Mouse (Mus musculus) midbrain, embryonic 12.5 days (tissue): ENCODE results near the gene Lama2. TPM values are rescaled to one million over a fixed set of nuclear protein-coding genes. Genes with fewer than 3 reads are reported as not detected.
"Not testable (repeated sequence)": the region's sequence is repeated elsewhere in the genome, so short reads cannot be mapped to it uniquely, and the experiment has no call there.

ENCODE experiments used
- ATAC-seq: fragments of 200-750 bp; cut with Nextera tagmentation; 2 replicates; pipeline ENCODE4 v1.8.0; 2017; ENCODE audit warnings: low read depth, moderate TSS enrichment, moderate library complexity; ENCODE audit not compliant: low FRiP score
- H3K27ac ChIP-seq: fragments of 300-500 bp; sonication (generic); replicated peaks from 2 replicates; pipeline ENCODE4 v1.5.1; 2016; ENCODE audit warnings: mild to moderate bottlenecking
- H3K27me3 ChIP-seq: fragments of 300-500 bp; sonication (generic); 2 replicates; pipeline ENCODE4 v1.6.1; 2016; ENCODE audit warnings: mild to moderate bottlenecking
- H3K36me3 ChIP-seq: fragments of 300-500 bp; sonication (generic); 2 replicates; pipeline ENCODE4 v1.6.1; 2016
- H3K4me1 ChIP-seq: fragments of 300-500 bp; sonication (generic); 2 replicates; pipeline ENCODE4 v1.6.1; 2016
- H3K4me2 ChIP-seq: fragments of 300-500 bp; sonication (generic); replicated peaks from 2 replicates; pipeline ENCODE4 v1.6.1; 2016; ENCODE audit warnings: mild to moderate bottlenecking, moderate library complexity
- H3K4me3 ChIP-seq: fragments of 300-500 bp; sonication (generic); 2 replicates; pipeline ENCODE4 v1.5.1; 2016; ENCODE audit warnings: mild to moderate bottlenecking
- H3K9ac ChIP-seq: fragments of 300-500 bp; sonication (generic); replicated peaks from 2 replicates; pipeline ENCODE4 v1.6.1; 2016; ENCODE audit warnings: mild to moderate bottlenecking, moderate library complexity
- H3K9me3 ChIP-seq: fragments of 300-500 bp; sonication (generic); 2 replicates; pipeline ENCODE4 v1.6.1; 2016; ENCODE audit warnings: mild to moderate bottlenecking
- WGBS: fragments of 180-500 bp; shearing (Covaris S2); methylation state at CpG from one replicate; pipeline ENCODE4 v1.1.7; 2016; 5-methylcytosine and 5-hydroxymethylcytosine counted together
- polyA plus RNA-seq: library from polyadenylated mRNA; unstranded; fragments of >200 nt; fragmentation: Nextera tagmentation; extraction: Ambion mirVana; gene quantifications from 2 replicates; pipeline ENCODE4 v1.2.1, GENCODE M21; 2016

The Lama2 gene
- polyA plus RNA-seq, 1 experiment from 2014 or later = 11.4 TPM

DNA sequence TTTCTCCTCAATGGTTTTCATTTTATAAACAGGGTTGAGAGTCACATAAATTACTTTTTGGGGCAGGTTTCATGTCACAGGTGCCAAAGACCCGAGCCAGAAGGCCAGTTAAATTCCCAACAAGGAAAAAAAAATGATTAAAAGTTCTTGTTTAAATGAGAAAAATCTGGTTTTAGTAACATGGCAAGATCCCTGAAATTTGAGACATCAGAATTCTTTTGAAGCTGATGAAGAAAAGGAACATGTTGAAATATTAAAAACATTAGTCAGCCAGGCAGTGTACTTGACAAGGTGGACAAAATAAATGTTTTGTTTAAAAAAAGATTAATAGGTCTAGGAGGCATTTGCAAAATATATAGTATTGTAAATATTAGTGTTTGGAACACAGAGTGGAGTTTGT lies 634.1 kb downstream of the Lama2 start:
- WGBS = 60% methylated on average over 1 of the region's 1 CpGs
- H3K9ac ChIP-seq = no peak overlapping the region

DNA sequence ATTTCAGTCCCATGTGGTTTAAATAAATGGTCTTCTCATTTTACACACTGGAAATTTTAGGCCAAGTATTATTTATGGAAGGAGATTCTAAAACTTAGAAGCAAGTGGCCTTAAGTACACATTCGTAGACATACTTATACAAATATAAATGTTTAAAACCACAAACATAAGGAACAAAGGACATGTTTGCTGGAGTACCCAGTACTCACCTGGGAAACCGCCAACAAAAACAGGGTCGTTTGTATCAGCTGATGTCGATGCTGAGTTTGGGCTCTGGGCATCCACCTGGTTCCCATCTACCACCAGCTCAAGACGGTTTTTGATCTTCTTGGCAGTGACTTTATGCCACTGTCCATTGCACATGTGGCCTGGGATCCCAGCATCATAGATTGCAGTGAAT lies 635.5 kb downstream of the Lama2 start:
- H3K9ac ChIP-seq, H3K36me3 ChIP-seq, H3K27me3 ChIP-seq, H3K4me1 ChIP-seq, H3K4me3 ChIP-seq, ATAC-seq, H3K4me2 ChIP-seq, H3K27ac ChIP-seq, H3K9me3 ChIP-seq: not testable (repeated sequence)
- 90% methylated on average over 5 of the region's 5 CpGs for WGBS

More for the DNA sequence above, 634.1 kb downstream of the Lama2 start:
- no peaks in the 10 kb centered on the region for H3K36me3 ChIP-seq
- no peak overlapping the region for H3K4me2 ChIP-seq
- H3K27me3 ChIP-seq = no peaks in the 10 kb centered on the region
- no peak for ATAC-seq
- no peaks in the 10 kb centered on the region for H3K9me3 ChIP-seq
- no peak overlapping the region for H3K27ac ChIP-seq
- no peak overlapping the region for H3K4me3 ChIP-seq
- no peaks in the 10 kb centered on the region for H3K4me1 ChIP-seq

DNA sequence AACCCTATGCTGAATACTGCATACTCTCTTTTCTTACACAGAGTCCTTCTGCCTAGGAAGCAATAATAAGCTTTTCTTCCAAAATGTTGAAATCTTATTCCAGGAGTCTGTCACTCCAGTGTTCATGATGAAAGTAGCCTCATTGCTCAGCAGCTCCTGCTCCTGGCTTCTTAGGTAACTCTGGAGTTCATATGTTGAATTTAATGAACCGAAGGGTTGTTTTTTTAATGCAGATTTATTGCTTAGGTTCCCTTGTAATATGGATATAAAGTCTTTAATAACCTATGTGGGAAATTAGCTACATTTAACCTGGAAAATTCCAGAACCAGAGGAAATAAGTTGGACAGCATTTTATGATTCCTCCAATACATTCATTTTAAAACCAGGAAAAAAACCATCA lies 636.0 kb downstream of the Lama2 start:
- Histone ChIP-seq H3K4me2 (no peak overlapping the region), H3K4me3 (no peak overlapping the region), H3K27ac (no peak overlapping the region), H3K4me1 (no peaks in the 10 kb centered on the region), H3K9me3 (no peaks in the 10 kb centered on the region), H3K9ac (no peak overlapping the region), H3K27me3 (no peaks in the 10 kb centered on the region), H3K36me3 (no peaks in the 10 kb centered on the region)
- ATAC-seq = no peak
- 91% methylated on average over 1 of the region's 1 CpGs for WGBS

DNA sequence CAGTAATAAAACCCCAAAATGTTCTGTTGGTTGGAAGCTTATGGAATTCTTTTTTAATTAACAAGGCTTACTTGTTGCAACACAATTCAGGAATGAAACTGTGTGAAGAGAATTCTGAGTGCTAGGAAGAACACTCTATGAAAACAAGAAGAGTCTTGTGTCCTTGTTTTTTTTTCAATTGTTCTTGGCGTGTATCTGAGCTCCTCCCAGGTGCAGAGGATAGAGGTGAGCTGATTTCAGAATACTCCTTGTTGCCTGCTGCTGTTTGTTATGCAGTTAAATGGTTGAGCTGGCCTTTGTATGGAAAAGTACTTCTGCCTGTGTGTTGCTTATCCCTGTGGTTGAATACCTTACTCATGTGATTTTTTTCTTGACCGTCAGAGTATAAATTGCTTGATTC lies 636.9 kb downstream of the Lama2 start:
- Histone ChIP-seq H3K4me2 (no peak overlapping the region), H3K9ac (no peak overlapping the region), H3K4me3 (no peak overlapping the region), H3K27ac (no peak overlapping the region), H3K4me1 (no peaks in the 10 kb centered on the region), H3K27me3 (no peaks in the 10 kb centered on the region), H3K36me3 (no peaks in the 10 kb centered on the region), H3K9me3 (no peaks in the 10 kb centered on the region)
- no peak for ATAC-seq
- 85% methylated on average over 2 of the region's 2 CpGs for WGBS

DNA sequence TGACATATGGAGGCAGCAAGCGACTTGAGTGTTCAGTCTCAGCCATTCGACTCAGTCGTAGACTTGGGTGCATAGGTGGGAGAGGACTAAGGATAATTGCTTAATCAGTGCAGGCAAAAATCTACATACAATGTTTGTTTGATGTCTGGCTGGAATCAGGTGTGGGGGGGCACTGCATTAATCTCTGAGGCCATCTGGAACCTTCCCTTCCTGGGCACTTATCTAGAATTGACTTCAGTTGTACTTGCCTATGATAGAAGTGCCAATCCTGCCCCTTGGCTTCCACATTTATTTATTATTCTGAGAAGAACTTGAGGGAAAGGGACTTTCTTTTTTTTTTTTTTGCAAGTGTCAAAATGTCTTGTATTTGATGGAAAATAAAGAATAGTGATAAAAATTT lies 644.2 kb downstream of the Lama2 start:
- ATAC-seq = no peak
- H3K27ac ChIP-seq = no peak overlapping the region
- H3K36me3 ChIP-seq = no peaks in the 10 kb centered on the region
- H3K27me3 ChIP-seq = no peaks in the 10 kb centered on the region
- H3K4me1 ChIP-seq = no peaks in the 10 kb centered on the region
- H3K4me3 ChIP-seq = no peak overlapping the region
- H3K9ac ChIP-seq = no peak overlapping the region
- no peak overlapping the region for H3K4me2 ChIP-seq
- WGBS = 95% methylated on average over 3 of the region's 3 CpGs
- H3K9me3 ChIP-seq = no peaks in the 10 kb centered on the region

DNA sequence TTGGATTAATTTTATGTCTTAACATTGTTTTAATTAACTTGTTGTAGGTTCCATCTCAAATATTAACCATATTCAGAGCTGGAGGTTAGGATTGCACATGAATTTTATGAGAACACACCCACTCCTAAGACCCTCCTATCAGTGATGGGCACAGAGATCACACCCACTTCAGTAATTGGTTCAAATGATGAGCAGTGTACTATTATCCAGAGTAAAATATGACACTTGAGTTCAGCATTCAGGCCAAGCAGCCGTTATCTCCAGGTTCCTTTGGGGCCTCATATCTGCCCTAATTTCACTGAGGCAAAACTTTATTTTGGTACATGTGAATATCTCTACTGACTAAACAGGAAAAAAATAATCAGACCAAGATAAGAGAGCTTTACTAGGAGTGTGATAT lies 645.3 kb downstream of the Lama2 start:
- no peaks in the 10 kb centered on the region for H3K4me1 ChIP-seq
- no peaks in the 10 kb centered on the region for H3K36me3 ChIP-seq
- WGBS = 100% methylated on average over 1 of the region's 1 CpGs
- no peaks in the 10 kb centered on the region for H3K27me3 ChIP-seq
- no peak overlapping the region for H3K27ac ChIP-seq
- no peak overlapping the region for H3K9ac ChIP-seq
- no peak overlapping the region for H3K4me3 ChIP-seq
- no peak for ATAC-seq
- H3K9me3 ChIP-seq = no peaks in the 10 kb centered on the region
- no peak overlapping the region for H3K4me2 ChIP-seq

DNA sequence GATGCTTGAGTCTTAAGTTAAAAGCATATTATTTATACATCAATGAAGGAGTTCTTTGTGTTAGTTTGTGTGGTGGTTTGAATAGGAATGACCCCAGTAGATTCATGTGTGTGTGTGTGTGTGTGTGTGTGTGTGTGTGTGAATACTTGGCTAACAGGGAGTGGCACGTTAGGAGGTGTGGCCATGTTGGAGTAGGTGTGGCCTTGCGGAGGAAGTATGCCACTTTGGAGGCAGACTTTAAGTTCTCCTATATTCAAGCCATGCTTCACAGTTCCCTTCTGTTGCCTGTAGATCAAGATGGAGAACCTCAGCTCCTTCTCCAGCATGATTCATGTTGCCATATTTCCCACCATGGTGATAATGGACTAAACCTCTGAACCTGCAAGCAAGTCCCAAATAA lies 646.0 kb downstream of the Lama2 start:
- no peak overlapping the region for H3K4me2 ChIP-seq
- WGBS = 73% methylated on average over 2 of the region's 2 CpGs
- H3K36me3 ChIP-seq = no peaks in the 10 kb centered on the region
- no peaks in the 10 kb centered on the region for H3K27me3 ChIP-seq
- no peak overlapping the region for H3K9ac ChIP-seq
- H3K9me3 ChIP-seq = no peaks in the 10 kb centered on the region
- ATAC-seq = no peak
- no peak overlapping the region for H3K27ac ChIP-seq
- no peak overlapping the region for H3K4me3 ChIP-seq
- H3K4me1 ChIP-seq = no peaks in the 10 kb centered on the region

DNA sequence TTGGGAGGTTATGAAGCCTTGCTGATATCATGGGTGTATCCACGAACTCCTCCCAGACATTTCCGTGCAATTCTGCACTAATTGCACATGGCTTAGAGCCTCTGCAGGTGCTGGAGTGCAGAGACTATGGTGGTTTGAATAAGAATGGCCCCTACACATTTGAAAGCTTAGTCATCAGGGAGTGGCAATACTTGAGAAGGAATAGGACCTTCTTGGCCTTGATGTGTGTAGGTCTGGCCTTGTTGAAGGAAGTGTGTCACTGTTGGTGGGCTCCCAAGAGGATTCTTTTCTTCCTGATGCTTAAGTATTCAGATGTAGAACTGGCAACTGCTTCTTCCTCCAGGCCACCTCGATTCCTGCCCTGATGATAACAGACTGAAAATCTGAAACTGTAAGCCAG lies 661.0 kb downstream of the Lama2 start:
- no peaks in the 10 kb centered on the region for H3K9me3 ChIP-seq
- H3K4me3 ChIP-seq = no peak overlapping the region
- no peak overlapping the region for H3K9ac ChIP-seq
- ATAC-seq = no peak
- WGBS = 79% methylated on average over 3 of the region's 3 CpGs
- H3K4me2 ChIP-seq = no peak overlapping the region
- H3K4me1 ChIP-seq = no peaks in the 10 kb centered on the region
- no peak overlapping the region for H3K27ac ChIP-seq
- H3K27me3 ChIP-seq = no peaks in the 10 kb centered on the region
- H3K36me3 ChIP-seq = no peaks in the 10 kb centered on the region

DNA sequence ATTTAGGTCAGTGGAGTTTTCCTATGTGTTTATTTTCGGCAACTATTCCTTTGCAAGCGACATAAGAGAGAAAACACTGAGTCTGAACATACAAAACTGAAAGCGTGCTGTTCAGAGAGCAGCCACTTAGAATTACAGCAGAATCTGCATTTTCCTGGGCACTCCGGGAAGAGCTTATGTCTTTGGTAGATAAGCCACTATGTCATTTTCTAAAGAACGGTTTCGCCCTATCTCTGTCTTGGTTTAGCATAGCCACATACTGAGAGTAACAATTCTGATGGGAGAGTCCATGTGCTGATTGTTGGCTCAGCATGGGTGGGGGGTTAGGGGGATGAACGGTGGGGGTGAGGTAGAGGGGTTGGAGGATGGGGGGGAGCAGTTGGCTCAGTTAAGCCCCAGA lies 669.1 kb downstream of the Lama2 start:
- Histone ChIP-seq H3K9ac (no peak overlapping the region), H3K4me3 (no peak overlapping the region), H3K4me1 (no peaks in the 10 kb centered on the region), H3K27me3 (no peaks in the 10 kb centered on the region), H3K4me2 (no peak overlapping the region), H3K36me3 (no peaks in the 10 kb centered on the region), H3K9me3 (no peaks in the 10 kb centered on the region), H3K27ac (no peak overlapping the region)
- ATAC-seq = no peak
- WGBS = 84% methylated on average over 7 of the region's 7 CpGs

DNA sequence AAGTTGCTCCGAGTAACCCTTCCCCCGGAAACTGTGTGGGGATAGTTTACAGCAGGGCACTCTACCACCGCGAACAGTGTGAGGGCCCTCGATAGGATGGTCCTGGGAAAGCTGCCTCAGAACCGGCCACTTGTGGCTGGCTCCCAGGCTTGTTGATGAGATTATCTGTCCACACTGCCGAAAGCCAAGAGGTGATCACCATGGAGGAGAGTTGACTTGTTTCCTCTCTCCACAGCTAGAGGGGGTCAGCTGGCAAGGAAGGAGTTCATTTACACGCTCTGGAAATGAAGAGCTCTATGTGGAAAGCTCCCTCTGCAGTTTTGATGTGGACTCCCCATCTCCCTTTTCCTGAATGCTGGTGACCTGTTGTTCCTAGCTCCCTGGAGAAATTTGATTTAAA lies 669.9 kb downstream of the Lama2 start:
- no peak for ATAC-seq
- no peaks in the 10 kb centered on the region for H3K4me1 ChIP-seq
- WGBS = 74% methylated on average over 8 of the region's 8 CpGs
- no peak overlapping the region for H3K27ac ChIP-seq
- no peaks in the 10 kb centered on the region for H3K9me3 ChIP-seq
- H3K4me2 ChIP-seq = no peak overlapping the region
- H3K36me3 ChIP-seq = no peaks in the 10 kb centered on the region
- H3K9ac ChIP-seq = no peak overlapping the region
- no peaks in the 10 kb centered on the region for H3K27me3 ChIP-seq
- no peak overlapping the region for H3K4me3 ChIP-seq

DNA sequence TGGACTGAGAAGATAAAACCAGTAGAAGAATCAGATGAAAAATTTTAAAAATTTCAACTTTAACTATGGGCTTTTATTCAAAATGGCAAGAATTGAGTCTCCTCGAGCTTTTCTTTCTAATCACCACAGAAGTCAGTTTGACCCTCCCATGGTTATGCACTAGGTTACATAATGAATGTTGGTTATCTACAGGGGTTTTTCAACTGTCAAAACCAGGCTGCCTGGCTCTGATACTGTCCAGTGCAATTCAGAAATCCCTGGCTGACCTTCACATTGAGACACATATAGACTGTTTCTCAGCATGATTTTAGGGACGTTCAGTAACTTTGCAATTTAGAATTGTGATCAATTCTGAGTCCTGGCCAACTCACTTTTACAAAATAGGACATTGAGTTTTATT lies 671.2 kb downstream of the Lama2 start:
- no peak overlapping the region for H3K9ac ChIP-seq
- no peak overlapping the region for H3K27ac ChIP-seq
- H3K36me3 ChIP-seq = no peaks in the 10 kb centered on the region
- no peak for ATAC-seq
- H3K4me3 ChIP-seq = no peak overlapping the region
- no peak overlapping the region for H3K4me2 ChIP-seq
- no peaks in the 10 kb centered on the region for H3K27me3 ChIP-seq
- H3K4me1 ChIP-seq = no peaks in the 10 kb centered on the region
- WGBS = 77% methylated on average over 2 of the region's 2 CpGs
- H3K9me3 ChIP-seq = no peaks in the 10 kb centered on the region

DNA sequence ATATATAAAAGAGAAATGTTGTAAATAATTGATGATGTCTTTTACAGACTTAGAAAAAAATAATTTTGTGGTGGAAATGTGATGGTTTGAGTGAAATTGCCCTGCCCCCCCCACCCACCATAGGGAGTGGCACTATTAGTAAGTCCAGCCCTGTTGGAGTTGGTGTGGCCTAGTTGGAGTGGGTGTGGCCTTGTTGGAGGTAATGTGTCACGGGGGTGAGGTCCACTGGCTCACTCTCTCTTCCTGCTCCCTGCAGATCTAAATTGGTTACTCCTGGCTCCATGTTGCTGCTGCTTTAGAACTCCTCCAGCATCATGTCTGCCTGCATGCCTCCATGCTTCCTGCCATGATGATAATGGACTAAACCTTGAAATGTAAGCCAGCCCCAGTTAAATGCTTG lies 680.0 kb downstream of the Lama2 start:
- Histone ChIP-seq H3K27ac (no peak overlapping the region), H3K9me3 (no peaks in the 10 kb centered on the region), H3K4me1 (no peaks in the 10 kb centered on the region), H3K4me3 (no peak overlapping the region), H3K9ac (no peak overlapping the region), H3K36me3 (no peaks in the 10 kb centered on the region), H3K4me2 (no peak overlapping the region), H3K27me3 (no peaks in the 10 kb centered on the region)
- 67% methylated on average over 1 of the region's 1 CpGs for WGBS
- ATAC-seq = no peak

DNA sequence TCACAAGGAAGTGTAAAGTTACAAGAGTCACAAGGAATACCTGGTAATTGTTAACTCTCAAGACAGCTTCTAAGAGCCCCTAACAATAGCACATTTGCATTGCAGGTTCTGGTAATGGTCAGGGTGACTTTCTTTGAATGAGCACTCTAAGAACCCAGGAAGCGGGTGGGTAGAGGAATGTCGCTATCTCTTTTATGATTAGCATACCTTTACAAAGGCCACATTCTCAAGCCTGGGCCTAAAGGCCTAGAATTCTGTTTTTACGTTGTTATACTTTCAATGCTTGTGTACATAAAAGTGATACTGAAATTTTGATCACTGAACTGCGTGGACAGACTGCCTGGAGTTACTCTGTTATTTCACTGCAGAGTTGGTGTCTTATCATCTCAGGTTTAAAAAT lies 681.1 kb downstream of the Lama2 start:
- H3K27ac ChIP-seq, H3K36me3 ChIP-seq, H3K4me1 ChIP-seq, H3K27me3 ChIP-seq, H3K9ac ChIP-seq, H3K9me3 ChIP-seq, H3K4me3 ChIP-seq, ATAC-seq, H3K4me2 ChIP-seq: not testable (repeated sequence)
- 90% methylated on average over 4 of the region's 4 CpGs for WGBS
